Mouse (Mus musculus) CH12.LX (cell line): ENCODE measurements at regions not wholly inside any gene's neighbourhood (a gene's known extent, or its start where the extent isn't known, plus 50 kb on each side); places are given as distances from the start of the nearest gene placed in this dataset.

Experiments
- CTCF ChIP-seq, 2 experiments: IDR thresholded peaks in 1 of 2; conservative IDR thresholded peaks in 1 of 2; 2 replicates each; pipeline ENCODE4 v1.5.1; 2011 to 2012; ENCODE audit warnings: low read depth in 2 of 2, low read length in 2 of 2, improper control_type of control experiment in 1 of 2, inconsistent platforms in 1 of 2, mild to moderate bottlenecking in 1 of 2, moderate library complexity in 1 of 2
- E2F4 ChIP-seq: IDR thresholded peaks from 2 replicates; pipeline ENCODE4 v1.6.1; 2011; ENCODE audit warnings: low read depth, low read length, improper control_type of control experiment; ENCODE audit not compliant: insufficient replicate concordance
- ELF1 ChIP-seq: IDR thresholded peaks from 2 replicates; pipeline ENCODE4 v1.6.1; 2014; ENCODE audit warnings: low read depth, mild to moderate bottlenecking, inconsistent platforms, low read length, improper control_type of control experiment
- EP300 ChIP-seq: IDR thresholded peaks from 2 replicates; pipeline ENCODE4 v1.6.1; 2011; ENCODE audit warnings: low read length, improper control_type of control experiment
- IRF4 ChIP-seq: IDR thresholded peaks from 2 replicates; pipeline ENCODE4 v1.6.1; 2014; ENCODE audit warnings: low read depth, mild to moderate bottlenecking, inconsistent platforms, low read length, improper control_type of control experiment
- JUND ChIP-seq: conservative IDR thresholded peaks from 2 replicates; pipeline ENCODE4 v1.6.1; 2011; ENCODE audit warnings: low read depth, low read length, improper control_type of control experiment
- MAX ChIP-seq: IDR thresholded peaks from 2 replicates; pipeline ENCODE4 v1.6.1; 2011; ENCODE audit warnings: low read length, improper control_type of control experiment
- POLR2A ChIP-seq: IDR thresholded peaks from 2 replicates; pipeline ENCODE4 v1.6.1; 2011; ENCODE audit warnings: low read depth, mild to moderate bottlenecking, improper control_type of control experiment, low read length
- POLR2AphosphoS2 ChIP-seq: IDR thresholded peaks from 2 replicates; pipeline ENCODE4 v1.6.1; 2011; ENCODE audit warnings: low read depth, low read length, improper control_type of control experiment
- TBP ChIP-seq: conservative IDR thresholded peaks from 2 replicates; pipeline ENCODE4 v1.6.1; 2011; ENCODE audit warnings: low read depth, low read length, improper control_type of control experiment

DNA sequence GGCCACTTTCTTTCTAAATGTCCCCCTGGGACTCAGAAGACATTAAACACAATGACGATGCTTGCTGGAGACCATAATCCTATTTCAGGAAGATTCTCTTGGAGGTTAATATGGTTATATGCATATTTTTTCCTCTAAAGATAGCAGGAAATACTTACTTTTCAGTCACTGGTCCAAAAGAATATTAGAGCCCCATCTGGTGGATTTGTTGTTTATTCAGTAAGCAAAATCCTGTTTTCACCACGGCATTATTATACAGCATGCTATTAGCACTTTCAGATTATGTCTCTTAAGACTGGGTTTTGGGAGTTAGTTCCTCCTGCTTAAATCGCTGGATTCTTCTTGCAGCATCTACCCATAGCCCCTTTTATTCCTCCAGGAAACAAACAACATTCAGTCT, 146.6 kb upstream of the Ipo5 start:
- TF ChIP-seq POLR2A (no peak), POLR2AphosphoS2 (no peak), EP300 (no peak), E2F4 (no peak), CTCF (conservative IDR thresholded peaks at IDR 0.05 in 1 of 2, IDR thresholded peaks at IDR 0.05 in 1 of 2; ENCODE audit: low read depth in 2 of 2, low read length in 2 of 2) (peak in 1 of 2 experiments; percentile 17; a peak in 1 of 4 replicates), MAX (no peak), IRF4 (no peak), JUND (no peak), ELF1 (no peak), TBP (no peak)
